Mouse (Mus musculus) adipose tissue, adult 10 weeks (tissue): ENCODE results near the gene Cfap298. TPM values are rescaled to one million over a fixed set of nuclear protein-coding genes. Genes with fewer than 3 reads are reported as not detected.

Experiments used
- polyA plus RNA-seq: library from polyadenylated mRNA; stranded (reverse); fragments of 350-450 nt; fragmentation: Illumina TruSeq; extraction: RNeasy Lipid Tissue Mini Kit (QIAGEN cat#74804); gene quantifications from one replicate; pipeline ENCODE4 v1.2.3, GENCODE M21; 2014; ENCODE audit warnings: low read depth, low replicate concordance

The Cfap298 gene
- 31.6 TPM for polyA plus RNA-seq

GRCm38 (mm10) chr16:90934687-90935328 lies at the start of gene Cfap298:
Cfap298 (minus strand) TSS chr16:90935114.

Other genes starting within 250 kb of the Cfap298 start
- gene Mis18a, start 207.7 kb downstream of the Cfap298 start, polyA plus RNA-seq = 8.8 TPM
- 90.2 TPM for gene Mrap, start 196.9 kb downstream of the Cfap298 start, polyA plus RNA-seq
- gene Urb1, start 124.7 kb downstream of the Cfap298 start, polyA plus RNA-seq = 6.7 TPM
- 5.6 TPM for gene Eva1c, start 108.4 kb downstream of the Cfap298 start, polyA plus RNA-seq
- 26.2 TPM for gene Synj1, start 76.2 kb upstream of the Cfap298 start, polyA plus RNA-seq
- gene Paxbp1, start 109.4 kb upstream of the Cfap298 start, polyA plus RNA-seq = 50.3 TPM
- 6.6 TPM for gene 4932438H23Rik, start 160.0 kb upstream of the Cfap298 start, polyA plus RNA-seq